Mouse (Mus musculus) MEL (cell line): ENCODE measurements around the gene Lep. TPM values are rescaled to one million over a fixed set of nuclear protein-coding genes. Genes with fewer than 3 reads are reported as not detected.

Experiments used
- DNase-seq: peaks from one replicate; pipeline ENCODE4 v3.0.0; 2011; ENCODE audit warnings: low read depth, low spot score
- H3K27ac ChIP-seq: 2 replicates; pipeline ENCODE4 v1.5.1; 2012; ENCODE audit warnings: low read depth, mild to moderate bottlenecking, control low read depth, low read length, moderate library complexity; ENCODE audit not compliant: control insufficient read depth
- H3K27me3 ChIP-seq, 2 experiments: fragments of 150-350 bp in 1 of 2; sonication (generic) in 1 of 2; 2 replicates each; pipeline ENCODE4 v1.6.1; 2012; ENCODE audit warnings: low read length in 2 of 2, mild to moderate bottlenecking in 2 of 2, improper control_type of control experiment in 1 of 2, moderate library complexity in 1 of 2; ENCODE audit not compliant: insufficient read depth in 2 of 2, control insufficient read depth in 1 of 2
- H3K36me3 ChIP-seq, 2 experiments: 2 replicates each; pipeline ENCODE4 v1.6.1; 2012 to 2014; ENCODE audit warnings: low read length in 2 of 2, improper control_type of control experiment in 1 of 2, inconsistent platforms in 1 of 2, mild to moderate bottlenecking in 1 of 2; ENCODE audit not compliant: insufficient read depth in 2 of 2, control insufficient read depth in 1 of 2
- H3K4me1 ChIP-seq, 2 experiments: fragments of 150-350 bp in 1 of 2; sonication (generic) in 1 of 2; 2 replicates each; pipeline ENCODE4 v1.6.1; 2012; ENCODE audit warnings: low read length in 2 of 2, improper control_type of control experiment in 1 of 2, mild to moderate bottlenecking in 1 of 2; ENCODE audit not compliant: insufficient read depth in 2 of 2, control insufficient read depth in 1 of 2
- H3K4me3 ChIP-seq, 2 experiments: fragments of 150-350 bp in 1 of 2; sonication (generic) in 1 of 2; 2 replicates each; pipeline ENCODE4 v1.5.1; 2012; ENCODE audit warnings: low read depth in 2 of 2, low read length in 2 of 2, mild to moderate bottlenecking in 2 of 2, moderate library complexity in 2 of 2, control low read depth in 1 of 2, improper control_type of control experiment in 1 of 2; ENCODE audit not compliant: control insufficient read depth in 1 of 2, insufficient read depth in 1 of 2
- H3K79me2 ChIP-seq: 2 replicates; pipeline ENCODE4 v1.6.1; 2012; ENCODE audit warnings: mild to moderate bottlenecking, low read length, moderate library complexity; ENCODE audit not compliant: control insufficient read depth, poor library complexity, insufficient read depth
- H3K9ac ChIP-seq: 2 replicates; pipeline ENCODE4 v1.6.1; 2012; ENCODE audit warnings: low read depth, mild to moderate bottlenecking, control low read depth, low read length, moderate library complexity; ENCODE audit not compliant: control insufficient read depth, poor library complexity, severe bottlenecking
- H3K9me3 ChIP-seq: fragments of 150-350 bp; sonication (generic); replicated peaks from 2 replicates; pipeline ENCODE4 v1.6.1; 2012; ENCODE audit warnings: mild to moderate bottlenecking, low read length, improper control_type of control experiment, moderate library complexity; ENCODE audit not compliant: insufficient read depth
- BHLHE40 ChIP-seq: IDR thresholded peaks from 2 replicates; pipeline ENCODE4 v1.6.1; 2012; ENCODE audit warnings: low read depth, mild to moderate bottlenecking, inconsistent platforms, low read length, improper control_type of control experiment, borderline replicate concordance
- CHD1 ChIP-seq: IDR thresholded peaks from 2 replicates; pipeline ENCODE4 v1.6.1; 2012; ENCODE audit warnings: low read depth, mild to moderate bottlenecking, inconsistent platforms, low read length, improper control_type of control experiment
- CTCF ChIP-seq, 3 experiments: IDR thresholded peaks in 2 of 3; conservative IDR thresholded peaks in 1 of 3; 2 replicates each; pipeline ENCODE4 v1.5.1; 2011 to 2012; ENCODE audit warnings: low read length in 3 of 3, low read depth in 2 of 3, mild to moderate bottlenecking in 2 of 3, improper control_type of control experiment in 1 of 3, inconsistent platforms in 1 of 3, mixed read lengths in 1 of 3, moderate library complexity in 1 of 3; ENCODE audit not compliant: control insufficient read depth in 1 of 3, insufficient read depth in 1 of 3, poor library complexity in 1 of 3, severe bottlenecking in 1 of 3
- ELF1 ChIP-seq: IDR thresholded peaks from 2 replicates; pipeline ENCODE4 v1.6.1; 2014; ENCODE audit warnings: low read depth, mild to moderate bottlenecking, inconsistent platforms, low read length, improper control_type of control experiment, moderate library complexity
- EP300 ChIP-seq, 2 experiments: IDR thresholded peaks; 2 replicates each; pipeline ENCODE4 v1.6.1; 2011; ENCODE audit warnings: improper control_type of control experiment in 2 of 2, low read length in 2 of 2, low read depth in 1 of 2, mild to moderate bottlenecking in 1 of 2
- ETS1 ChIP-seq: IDR thresholded peaks from 2 replicates; pipeline ENCODE4 v1.6.1; 2012; ENCODE audit warnings: low read depth, mild to moderate bottlenecking, inconsistent platforms, low read length, improper control_type of control experiment, moderate library complexity
- GABPA ChIP-seq: IDR thresholded peaks from 2 replicates; pipeline ENCODE4 v1.6.1; 2012; ENCODE audit warnings: low read depth, mild to moderate bottlenecking, inconsistent platforms, low read length, improper control_type of control experiment, moderate library complexity
- JUND ChIP-seq: IDR thresholded peaks from 2 replicates; pipeline ENCODE4 v1.6.1; 2011; ENCODE audit warnings: low read depth, mild to moderate bottlenecking, improper control_type of control experiment, low read length
- KAT2A ChIP-seq: conservative IDR thresholded peaks from 2 replicates; pipeline ENCODE4 v1.6.1; 2012; ENCODE audit warnings: low read depth, low read length, improper control_type of control experiment, inconsistent platforms
- MAX ChIP-seq: IDR thresholded peaks from 2 replicates; pipeline ENCODE4 v1.6.1; 2011; ENCODE audit warnings: low read length, improper control_type of control experiment
- MAZ ChIP-seq: IDR thresholded peaks from 2 replicates; pipeline ENCODE4 v1.6.1; 2012; ENCODE audit warnings: low read depth, mild to moderate bottlenecking, inconsistent platforms, low read length, improper control_type of control experiment
- MEF2A ChIP-seq: IDR thresholded peaks from 2 replicates; pipeline ENCODE4 v1.6.1; 2014; ENCODE audit warnings: low read depth, mild to moderate bottlenecking, inconsistent platforms, low read length, improper control_type of control experiment; ENCODE audit not compliant: poor library complexity, insufficient replicate concordance, severe bottlenecking; ENCODE audit errors: extremely low read depth
- MXI1 ChIP-seq: IDR thresholded peaks from 2 replicates; pipeline ENCODE4 v1.6.1; 2011; ENCODE audit warnings: mild to moderate bottlenecking, low read depth, low read length, improper control_type of control experiment
- MYC ChIP-seq: IDR thresholded peaks from 2 replicates; pipeline ENCODE4 v1.6.1; 2011; ENCODE audit warnings: low read depth, mild to moderate bottlenecking, low read length, improper control_type of control experiment, moderate library complexity
- NELFE ChIP-seq: IDR thresholded peaks from 2 replicates; pipeline ENCODE4 v1.6.1; 2011; ENCODE audit warnings: low read depth, low read length, improper control_type of control experiment
- POLR2AphosphoS2 ChIP-seq: IDR thresholded peaks from 2 replicates; pipeline ENCODE4 v1.6.1; 2011; ENCODE audit warnings: low read length, improper control_type of control experiment
- POLR2AphosphoS5 ChIP-seq: IDR thresholded peaks from 2 replicates; pipeline ENCODE4 v1.6.1; 2012; ENCODE audit warnings: low read depth, borderline replicate concordance, mild to moderate bottlenecking, inconsistent platforms, low read length, moderate library complexity, mixed read lengths
- RAD21 ChIP-seq: IDR thresholded peaks from 2 replicates; pipeline ENCODE4 v1.6.1; 2011; ENCODE audit warnings: mild to moderate bottlenecking, low read depth, low read length, improper control_type of control experiment
- RCOR1 ChIP-seq: IDR thresholded peaks from 2 replicates; pipeline ENCODE4 v1.6.1; 2012; ENCODE audit warnings: low read depth, mild to moderate bottlenecking, inconsistent platforms, low read length, improper control_type of control experiment
- SIN3A ChIP-seq: IDR thresholded peaks from 2 replicates; pipeline ENCODE4 v1.6.1; 2012; ENCODE audit warnings: low read length, improper control_type of control experiment, inconsistent platforms
- SMC3 ChIP-seq: IDR thresholded peaks from 2 replicates; pipeline ENCODE4 v1.6.1; 2011; ENCODE audit warnings: low read depth, low read length, improper control_type of control experiment
- TAL1 ChIP-seq: IDR thresholded peaks from 2 replicates; pipeline ENCODE4 v1.6.1; 2012; ENCODE audit warnings: mild to moderate bottlenecking, inconsistent platforms, low read length, moderate library complexity, mixed read lengths
- TBP ChIP-seq: IDR thresholded peaks from 2 replicates; pipeline ENCODE4 v1.8.0; 2011; ENCODE audit warnings: low read depth, low read length, improper control_type of control experiment
- TCF12 ChIP-seq: IDR thresholded peaks from 2 replicates; pipeline ENCODE4 v1.6.1; 2014; ENCODE audit warnings: low read depth, mild to moderate bottlenecking, inconsistent platforms, low read length, improper control_type of control experiment, moderate library complexity
- USF1 ChIP-seq: IDR thresholded peaks from 2 replicates; pipeline ENCODE4 v1.6.1; 2014; ENCODE audit warnings: low read depth, mild to moderate bottlenecking, inconsistent platforms, low read length, improper control_type of control experiment, moderate library complexity
- ZC3H11A ChIP-seq: IDR thresholded peaks from 2 replicates; pipeline ENCODE4 v1.6.1; 2012; ENCODE audit warnings: low read depth, mild to moderate bottlenecking, inconsistent platforms, low read length, improper control_type of control experiment
- ZKSCAN1 ChIP-seq: IDR thresholded peaks from 2 replicates; pipeline ENCODE4 v1.6.1; 2012; ENCODE audit warnings: low read depth, mild to moderate bottlenecking, inconsistent platforms, low read length, improper control_type of control experiment, moderate library complexity
- ZNF384 ChIP-seq: IDR thresholded peaks from 2 replicates; pipeline ENCODE4 v1.6.1; 2012; ENCODE audit warnings: low read depth, mild to moderate bottlenecking, inconsistent platforms, low read length, improper control_type of control experiment
- polyA plus RNA-seq, 2 experiments: library from polyadenylated mRNA; stranded (reverse) in 1 of 2; unstranded in 1 of 2; fragments of >175 nt in 1 of 2; fragments of >200 nt in 1 of 2; gene quantifications; 2 replicates each; pipeline versions ENCODE4 v1.2.1 to v1.2.4; 2012; ENCODE audit warnings: low replicate concordance in 2 of 2, low read depth in 1 of 2; ENCODE audit not compliant: insufficient read length in 2 of 2, insufficient read depth in 1 of 2, missing spikeins in 1 of 2
- total RNA-seq: library from RNA; depleted of rRNA; stranded (reverse); fragments of 300-350 nt; gene quantifications from 2 replicates; pipeline ENCODE4 v1.2.3, GENCODE M21; 2012

Gene Lep
- total and polyA plus RNA-seq, 3 experiments: not detected

DNA sequence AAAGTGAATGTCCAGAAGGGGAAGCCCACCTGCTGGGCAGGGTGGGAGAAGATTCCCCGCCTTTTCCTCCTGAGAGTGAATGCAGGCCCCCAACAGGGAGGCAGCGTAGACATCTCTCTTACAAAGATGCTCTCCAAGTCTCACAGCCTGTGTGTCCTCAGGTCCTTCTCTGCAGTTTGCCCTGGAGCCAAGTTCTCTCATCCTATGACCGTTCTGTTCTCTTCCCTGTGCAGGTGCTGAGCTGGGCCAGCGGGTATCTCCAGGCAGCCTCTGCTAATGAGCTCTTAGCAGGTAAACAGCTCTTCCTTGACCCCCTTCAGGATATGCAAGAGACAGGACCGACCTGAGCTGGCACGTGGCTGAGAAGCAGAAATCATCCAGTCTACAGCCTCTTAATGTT, 38.5 kb upstream of the Lep start:
- no peak overlapping the region for H3K9ac ChIP-seq
- H3K9me3 ChIP-seq: no peaks in the 10 kb centered on the region
- H3K4me3 ChIP-seq: no peak overlapping the region
- H3K27me3 ChIP-seq: peaks cover 0 to 1% of the 10 kb centered on the region in 2 experiments; a peak in 2 of 4 replicates
- no peak for DNase-seq
- H3K27ac ChIP-seq: no peak overlapping the region
- TF ChIP-seq USF1 (no peak), ZKSCAN1 (no peak), TAL1 (no peak), ZC3H11A (no peak), ELF1 (no peak), CTCF (IDR thresholded peaks at IDR 0.05 in 2 of 3, conservative IDR thresholded peaks at IDR 0.05 in 1 of 3; ENCODE audit: control insufficient read depth in 1 of 3, insufficient read depth in 1 of 3, low read depth in 2 of 3, low read length in 3 of 3, poor library complexity in 1 of 3, severe bottlenecking in 1 of 3) (no peak), BHLHE40 (no peak), EP300 (IDR thresholded peaks at IDR 0.05; ENCODE audit: low read depth in 1 of 2, low read length in 2 of 2) (no peak), SMC3 (no peak), MXI1 (no peak), RCOR1 (no peak), MAX (no peak), MAZ (no peak), GABPA (no peak), SIN3A (no peak), TBP (no peak), CHD1 (no peak), NELFE (no peak)
- TF ChIP-seq, all 39 proteins: peak for 0
- H3K36me3 ChIP-seq: no peaks in the 10 kb centered on the region
- no peaks in the 10 kb centered on the region for H3K4me1 ChIP-seq
- H3K79me2 ChIP-seq: no peaks in the 10 kb centered on the region

DNA sequence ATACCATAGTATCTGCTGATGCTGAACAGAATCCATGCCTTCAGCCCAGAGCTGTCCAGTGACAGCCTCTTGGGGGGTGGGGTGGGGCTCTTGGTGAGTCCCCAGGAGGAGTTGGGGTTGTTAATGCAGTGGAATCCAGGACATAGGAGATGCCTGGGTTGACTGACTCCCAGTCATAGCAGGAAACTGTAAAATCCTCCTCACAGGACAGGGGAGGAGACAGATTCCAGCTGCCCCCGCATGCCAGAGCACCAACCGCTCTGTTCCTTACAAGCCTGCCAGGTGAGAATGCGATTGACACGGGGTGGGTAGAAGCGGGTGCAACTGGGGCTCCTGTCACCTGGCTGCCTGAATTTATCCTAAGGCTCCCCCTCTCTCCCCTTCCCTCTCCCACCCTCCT, 37.9 kb upstream of the Lep start:
- no peak for DNase-seq
- no peaks in the 10 kb centered on the region for H3K36me3 ChIP-seq
- H3K27ac ChIP-seq: no peak overlapping the region
- no peaks in the 10 kb centered on the region for H3K4me1 ChIP-seq
- TF ChIP-seq MAZ (no peak), ZNF384 (no peak), RAD21 (no peak), TBP (no peak), ETS1 (no peak), CHD1 (no peak), MEF2A (no peak), KAT2A (no peak), TAL1 (no peak), JUND (no peak), ELF1 (no peak), POLR2AphosphoS5 (no peak), TCF12 (no peak), POLR2AphosphoS2 (no peak), USF1 (no peak), SIN3A (no peak), MYC (no peak)
- TF ChIP-seq, all 39 proteins: peak for 0
- peaks cover 0 to 1% of the 10 kb centered on the region in 2 experiments; a peak in 2 of 4 replicates for H3K27me3 ChIP-seq
- H3K9me3 ChIP-seq: no peaks in the 10 kb centered on the region
- H3K79me2 ChIP-seq: no peaks in the 10 kb centered on the region
- H3K9ac ChIP-seq: no peak overlapping the region
- H3K4me3 ChIP-seq: no peak overlapping the region
